20 mouse cellular contexts compared by ENCODE assay signal in the genomic region with DNA sequence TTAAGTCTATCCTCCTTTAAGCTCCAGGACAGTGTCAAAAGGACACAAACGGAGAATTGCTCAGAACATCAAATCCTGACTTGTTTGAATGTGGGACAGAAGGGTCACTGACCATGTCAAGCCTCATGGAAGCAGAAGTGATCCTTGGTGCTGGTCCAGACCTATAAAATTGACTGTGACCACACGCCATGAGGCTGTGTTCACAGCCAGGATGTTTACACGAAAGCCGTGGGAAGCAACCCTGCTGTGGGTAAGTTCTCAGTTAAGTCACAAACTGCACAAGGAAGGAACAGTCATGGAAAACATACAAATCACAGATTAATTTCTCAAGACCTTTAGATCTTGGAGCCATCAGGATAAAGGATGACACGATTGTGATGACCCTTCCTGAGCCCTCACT.
DNase-seq lines count a peak whose midpoint lies in the region; ATAC-seq lines count a peak whose summit lies in the region.
"Had no signal": no experiment of that assay in that cellular context is flagged by ENCODE, and none has a peak within 500 bp of the region (broad histone marks: within the 10 kb centered on the region; RNA-seq: fewer than 3 reads in every experiment).

No protein-coding gene starts in this region.

- no peak overlapping the region for H3K4me3 ChIP-seq in lung, embryonic 16.5 days (ENCODE audit: low read length)
- no peak overlapping the region for H3K4me3 ChIP-seq in forebrain, embryonic 11.5 days (ENCODE audit: low read depth, low read length)
- H3K4me3 ChIP-seq: embryonic facial prominence, embryonic 10.5 days; erythroblast, embryonic 14.5 days; forebrain, embryonic 12.5 days; heart, adult 2 months; heart, embryonic 12.5 days; hindbrain, embryonic 10.5 days; hindbrain, embryonic 15.5 days had no signal

- no peak for DNase-seq in lung, adult 18-20 months
- peak; percentile 5 to 28 for DNase-seq in lung, postnatal 4 days
- DNase-seq in ovary, postnatal 36 days (ENCODE audit: low spot score), result no peak
- no peak for DNase-seq in forebrain, embryonic 11.5 days (ENCODE audit: low spot score)
- DNase-seq: adrenal gland, adult 2 months; adrenal gland, postnatal 25 days; cerebellum, adult 18-20 months; cerebellum, adult 9-11 months; cerebellum, postnatal 36 days; gastrocnemius, postnatal 10 days; heart, adult 2 months had no signal

- ATAC-seq in lung, embryonic 16.5 days (ENCODE audit: low read depth), result peak; percentile 54; the same call in 1 of the 2 replicates
- ATAC-seq in common myeloid progenitor, adult 5-6 weeks (replicated peaks; ENCODE audit: low read depth, poor library complexity, severe bottlenecking), result peak; percentile 42; the same call in 1 of the 2 replicates
- ATAC-seq in forebrain, embryonic 11.5 days (replicated peaks; ENCODE audit: low FRiP score), result no peak
- ATAC-seq: forebrain, embryonic 16.5 days had no signal

- H3K27me3 ChIP-seq in lung, embryonic 16.5 days (ENCODE audit: control insufficient read depth, insufficient read depth, low read depth, low read length), result no peaks in the 10 kb centered on the region
- H3K27me3 ChIP-seq in forebrain, embryonic 11.5 days (ENCODE audit: control insufficient read depth, insufficient read depth, low read length), result no peaks in the 10 kb centered on the region
- H3K27me3 ChIP-seq: forebrain, embryonic 12.5 days; heart, embryonic 12.5 days; hindbrain, embryonic 15.5 days had no signal

- no peaks in the 10 kb centered on the region for H3K4me1 ChIP-seq in lung, embryonic 16.5 days (replicated peaks; ENCODE audit: control insufficient read depth, insufficient read depth, low read length)
- no peaks in the 10 kb centered on the region for H3K4me1 ChIP-seq in forebrain, embryonic 11.5 days (replicated peaks; ENCODE audit: control insufficient read depth, insufficient read depth, low read length)
- H3K4me1 ChIP-seq: embryonic facial prominence, embryonic 10.5 days; forebrain, embryonic 12.5 days; hindbrain, embryonic 10.5 days; hindbrain, embryonic 15.5 days had no signal

- H3K27ac ChIP-seq in lung, embryonic 16.5 days (ENCODE audit: low read length), result no peak overlapping the region
- no peak overlapping the region for H3K27ac ChIP-seq in forebrain, embryonic 11.5 days (ENCODE audit: low read depth, low read length)
- H3K27ac ChIP-seq: embryonic facial prominence, embryonic 10.5 days; forebrain, embryonic 12.5 days; heart, adult 2 months; hindbrain, embryonic 10.5 days; hindbrain, embryonic 15.5 days had no signal

- H3K9me3 ChIP-seq in lung, embryonic 16.5 days (ENCODE audit: control insufficient read depth, low read length), result no peaks in the 10 kb centered on the region
- no peaks in the 10 kb centered on the region for H3K9me3 ChIP-seq in forebrain, embryonic 11.5 days (ENCODE audit: control insufficient read depth, low read length)
- H3K9me3 ChIP-seq: embryonic facial prominence, embryonic 10.5 days; forebrain, embryonic 12.5 days; heart, embryonic 12.5 days; hindbrain, embryonic 10.5 days; hindbrain, embryonic 15.5 days had no signal

- no peaks in the 10 kb centered on the region for H3K36me3 ChIP-seq in lung, embryonic 16.5 days (ENCODE audit: control insufficient read depth, insufficient read depth, low read length)
- H3K36me3 ChIP-seq in forebrain, embryonic 11.5 days (ENCODE audit: control insufficient read depth, insufficient read depth, low read length), result no peaks in the 10 kb centered on the region
- H3K36me3 ChIP-seq: embryonic facial prominence, embryonic 10.5 days; forebrain, embryonic 12.5 days; heart, embryonic 12.5 days; hindbrain, embryonic 10.5 days; hindbrain, embryonic 15.5 days had no signal

- H3K9ac ChIP-seq in lung, embryonic 16.5 days (ENCODE audit: low read length), result no peak overlapping the region
- H3K9ac ChIP-seq in forebrain, embryonic 11.5 days (ENCODE audit: low read length), result no peak overlapping the region
- H3K9ac ChIP-seq: forebrain, embryonic 12.5 days; heart, embryonic 12.5 days; hindbrain, embryonic 15.5 days had no signal

- no peak overlapping the region for H3K4me2 ChIP-seq in lung, embryonic 16.5 days (ENCODE audit: low read depth, low read length)
- no peak overlapping the region for H3K4me2 ChIP-seq in forebrain, embryonic 11.5 days (ENCODE audit: low read depth, low read length, severe bottlenecking)
- H3K4me2 ChIP-seq: forebrain, embryonic 12.5 days; heart, embryonic 12.5 days; hindbrain, embryonic 15.5 days had no signal

- WGBS in lung, embryonic 16.5 days, result 45% methylated on average over 5 of the region's 5 CpGs
- WGBS in forebrain, embryonic 11.5 days, result 80% methylated on average over 5 of the region's 5 CpGs

Comparison
In these comparisons a context has a peak if more than half of its experiments do, and no peak if none do; other contexts are left out.
1. DNase-seq: peak in lung, postnatal 4 days (2 of 2); none in lung, adult 18-20 months (0 of 2), ovary, postnatal 36 days (single experiment) and forebrain, embryonic 11.5 days (single experiment).